ENCODE assay signal across 9 mouse cellular contexts in the genomic region with DNA sequence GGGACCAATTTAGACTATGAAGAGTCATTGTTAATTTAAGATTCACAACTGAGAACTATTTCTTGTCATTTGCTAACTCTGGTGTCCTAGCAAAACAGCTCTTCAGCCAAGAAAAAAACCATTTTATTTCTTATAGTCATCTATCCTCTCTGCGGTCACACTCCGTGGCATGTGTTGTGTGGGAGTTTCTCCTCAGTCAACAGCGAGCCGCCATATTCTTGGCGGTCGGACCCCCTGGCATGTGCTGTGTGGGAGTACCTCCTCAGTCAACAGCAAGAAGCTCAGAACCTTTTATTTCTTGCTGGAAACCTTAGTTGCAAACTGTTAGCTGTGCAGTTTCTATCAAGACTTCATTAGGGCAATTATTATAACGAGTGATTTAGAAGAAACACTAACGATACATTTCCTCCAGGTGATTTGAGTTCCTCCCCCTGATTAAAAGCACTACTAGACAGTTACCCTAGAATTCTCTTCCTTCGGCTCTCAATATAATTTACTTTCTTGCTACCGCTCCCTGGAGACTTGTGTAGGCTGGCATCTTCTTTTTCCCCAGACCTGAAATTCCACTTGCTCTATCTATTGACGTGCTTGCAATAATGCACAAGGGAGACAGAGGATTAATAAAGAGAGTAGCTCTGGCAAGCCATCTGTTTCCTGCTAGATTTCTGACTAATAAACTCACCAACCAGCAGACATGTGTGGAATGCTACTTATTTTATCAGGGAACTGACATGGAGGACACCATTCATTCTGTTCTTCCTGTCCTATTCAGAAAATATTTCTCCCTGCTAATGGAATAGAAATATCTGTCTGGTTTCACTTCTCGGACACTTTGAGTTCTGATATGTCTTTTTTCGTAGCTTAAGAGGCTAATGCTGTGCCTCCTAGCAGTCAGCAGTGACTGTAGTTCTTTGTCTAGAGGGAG.
DNase-seq lines count a peak whose midpoint lies in the region; ATAC-seq and TF ChIP-seq lines count a peak whose summit lies in the region.
"Had no signal": no experiment of that assay in that cellular context is flagged by ENCODE, and none has a peak within 500 bp of the region (broad histone marks: within the 10 kb centered on the region; RNA-seq: fewer than 3 reads in every experiment).

No protein-coding gene starts in this region.

- intact Hi-C loops in heart, postnatal 36 days (cut with DNase I): no loop called here

- H3K4me3 ChIP-seq in heart, embryonic 14.5 days (ENCODE audit: control insufficient read depth in 1 of 2, insufficient read depth in 1 of 2, low read depth in 1 of 2, low read length in 2 of 2): no peak overlapping the region
- H3K4me3 ChIP-seq in embryonic facial prominence, embryonic 15.5 days (replicated peaks): no peak overlapping the region
- H3K4me3 ChIP-seq in kidney, postnatal 0 days (replicated peaks; ENCODE audit: low read depth, low read length): no peak overlapping the region
- H3K4me3 ChIP-seq in limb, embryonic 14.5 days (replicated peaks; ENCODE audit: low read length): no peak overlapping the region
- H3K4me3 ChIP-seq: neural tube, embryonic 12.5 days had no signal

- no peak for TF ChIP-seq POLR2A in limb, embryonic 14.5 days (IDR thresholded peaks at IDR 0.05; ENCODE audit: borderline replicate concordance, extremely low read depth, insufficient read depth, insufficient read length)

- WGBS in heart, embryonic 14.5 days: 55% methylated on average over 13 of the region's 13 CpGs
- WGBS in embryonic facial prominence, embryonic 15.5 days: 68% methylated on average over 13 of the region's 13 CpGs
- WGBS in kidney, postnatal 0 days: 22% methylated on average over 13 of the region's 13 CpGs
- WGBS in limb, embryonic 14.5 days: 48% methylated on average over 13 of the region's 13 CpGs

- H3K9me3 ChIP-seq in heart, embryonic 14.5 days (ENCODE audit: control insufficient read depth, low read length): no peaks in the 10 kb centered on the region
- H3K9me3 ChIP-seq in embryonic facial prominence, embryonic 15.5 days (replicated peaks): no peaks in the 10 kb centered on the region
- no peaks in the 10 kb centered on the region for H3K9me3 ChIP-seq in kidney, postnatal 0 days (replicated peaks; ENCODE audit: low read length)
- H3K9me3 ChIP-seq in limb, embryonic 14.5 days (ENCODE audit: control insufficient read depth, low read length): no peaks in the 10 kb centered on the region
- H3K9me3 ChIP-seq: neural tube, embryonic 12.5 days had no signal

- H3K36me3 ChIP-seq in heart, embryonic 14.5 days (ENCODE audit: control insufficient read depth, insufficient read depth, low read length): no peaks in the 10 kb centered on the region
- no peaks in the 10 kb centered on the region for H3K36me3 ChIP-seq in embryonic facial prominence, embryonic 15.5 days
- H3K36me3 ChIP-seq in kidney, postnatal 0 days (ENCODE audit: insufficient read depth, low read length): no peaks in the 10 kb centered on the region
- H3K36me3 ChIP-seq in limb, embryonic 14.5 days (ENCODE audit: control insufficient read depth, insufficient read depth, low read length): no peaks in the 10 kb centered on the region
- H3K36me3 ChIP-seq: neural tube, embryonic 12.5 days had no signal

- no peak overlapping the region for H3K9ac ChIP-seq in heart, embryonic 14.5 days (ENCODE audit: low read length)
- no peak overlapping the region for H3K9ac ChIP-seq in embryonic facial prominence, embryonic 15.5 days
- H3K9ac ChIP-seq in kidney, postnatal 0 days (ENCODE audit: low read depth, low read length): no peak overlapping the region
- no peak overlapping the region for H3K9ac ChIP-seq in limb, embryonic 14.5 days (ENCODE audit: low read depth, low read length, severe bottlenecking)
- H3K9ac ChIP-seq: neural tube, embryonic 12.5 days had no signal

- peaks cover 2 to 14% of the 10 kb centered on the region in 2 experiments for H3K4me1 ChIP-seq in heart, embryonic 14.5 days (ENCODE audit: control insufficient read depth in 2 of 2, insufficient read depth in 2 of 2, low read length in 2 of 2)
- H3K4me1 ChIP-seq in embryonic facial prominence, embryonic 15.5 days: no peaks in the 10 kb centered on the region
- H3K4me1 ChIP-seq in kidney, postnatal 0 days (replicated peaks; ENCODE audit: insufficient read depth, low read length): 0 out of 2 replicates have a peak, but pooled peaks cover 5% of the 10 kb centered on the region
- peaks cover 12% of the 10 kb centered on the region for H3K4me1 ChIP-seq in limb, embryonic 14.5 days (ENCODE audit: control insufficient read depth, insufficient read depth, low read length)

- peak overlapping the region; percentile 75 to 79 for H3K27ac ChIP-seq in heart, embryonic 14.5 days (replicated peaks in 1 of 2; ENCODE audit: control insufficient read depth in 1 of 2, insufficient read depth in 1 of 2, low read depth in 2 of 2, low read length in 2 of 2)
- H3K27ac ChIP-seq in embryonic facial prominence, embryonic 15.5 days (replicated peaks): 0 out of 2 replicates have a peak overlapping the region, but pooled peaks have one; percentile 2
- H3K27ac ChIP-seq in kidney, postnatal 0 days: peak overlapping the region; percentile 70
- H3K27ac ChIP-seq in limb, embryonic 14.5 days (replicated peaks; ENCODE audit: low read depth, low read length): 0 out of 2 replicates have a peak overlapping the region, but pooled peaks have one; percentile 41
- H3K27ac ChIP-seq: neural tube, embryonic 12.5 days had no signal

- no peak for TF ChIP-seq CTCF in kidney, postnatal 0 days (IDR thresholded peaks at IDR 0.05; ENCODE audit: low read depth)

- ATAC-seq in heart, embryonic 14.5 days (ENCODE audit: insufficient number of reproducible peaks, insufficient read depth, low FRiP score, low read depth): 0 out of 2 replicates have a peak, but pooled peaks have one; percentile 32
- no peak for ATAC-seq in embryonic facial prominence, embryonic 15.5 days (ENCODE audit: insufficient number of reproducible peaks, low FRiP score, low TSS enrichment, low read depth)
- ATAC-seq in kidney, postnatal 0 days (replicated peaks; ENCODE audit: low FRiP score, low read depth): no peak
- no peak for ATAC-seq in limb, embryonic 14.5 days (ENCODE audit: low FRiP score, low read depth)
- no peak for ATAC-seq in granulocyte monocyte progenitor cell, adult 5-6 weeks (replicated peaks; ENCODE audit: poor library complexity, severe bottlenecking)

- DNase-seq in heart, postnatal 36 days: no peak
- peak; percentile 72 for DNase-seq in kidney, postnatal 0 days (ENCODE audit: low spot score)
- peak; percentile 48 for DNase-seq in limb, embryonic 14.5 days (ENCODE audit: low spot score)
- no peak for DNase-seq in thymus, postnatal 10 days (ENCODE audit: low spot score in 2 of 2)
- no peak for DNase-seq in urinary bladder, postnatal 36 days (ENCODE audit: low spot score in 2 of 2)

- peak overlapping the region; percentile 53 for H3K4me2 ChIP-seq in heart, embryonic 14.5 days (ENCODE audit: low read length)
- no peak overlapping the region for H3K4me2 ChIP-seq in embryonic facial prominence, embryonic 15.5 days (replicated peaks)
- peak overlapping the region; percentile 18; the same call in 1 of the 2 replicates for H3K4me2 ChIP-seq in kidney, postnatal 0 days (ENCODE audit: low read length)
- no peak overlapping the region for H3K4me2 ChIP-seq in limb, embryonic 14.5 days (replicated peaks; ENCODE audit: low read depth, low read length, severe bottlenecking)
- H3K4me2 ChIP-seq: neural tube, embryonic 12.5 days had no signal

- H3K27me3 ChIP-seq in heart, embryonic 14.5 days (ENCODE audit: control insufficient read depth, insufficient read depth, low read length): no peaks in the 10 kb centered on the region
- H3K27me3 ChIP-seq in embryonic facial prominence, embryonic 15.5 days: no peaks in the 10 kb centered on the region
- no peaks in the 10 kb centered on the region for H3K27me3 ChIP-seq in kidney, postnatal 0 days (ENCODE audit: insufficient read depth, low read length)
- H3K27me3 ChIP-seq in limb, embryonic 14.5 days (ENCODE audit: control insufficient read depth, insufficient read depth, low read length): no peaks in the 10 kb centered on the region
- H3K27me3 ChIP-seq: neural tube, embryonic 12.5 days had no signal

Comparison
In these comparisons a context has a peak if more than half of its experiments do, and no peak if none do; other contexts are left out.
1. H3K27ac ChIP-seq: peak in every context shown above with its lines; median percentile 77 in heart, embryonic 14.5 days; 70 in kidney, postnatal 0 days; 41 in limb, embryonic 14.5 days; 2 in embryonic facial prominence, embryonic 15.5 days.
2. H3K4me2 ChIP-seq: peak in heart, embryonic 14.5 days (single experiment) and kidney, postnatal 0 days (single experiment); none in embryonic facial prominence, embryonic 15.5 days (single experiment) and limb, embryonic 14.5 days (single experiment).
3. DNase-seq: peak in kidney, postnatal 0 days (single experiment) and limb, embryonic 14.5 days (single experiment); none in heart, postnatal 36 days (0 of 2), thymus, postnatal 10 days (0 of 2) and urinary bladder, postnatal 36 days (0 of 2).